Mouse (Mus musculus) lung, postnatal 4 days (tissue): Measurements from ENCODE around the gene Fam20b.

Experiments
- DNase-seq, 2 experiments: peaks; one replicate each; pipeline ENCODE4 v3.0.0; 2021

The Fam20b gene

DNA sequence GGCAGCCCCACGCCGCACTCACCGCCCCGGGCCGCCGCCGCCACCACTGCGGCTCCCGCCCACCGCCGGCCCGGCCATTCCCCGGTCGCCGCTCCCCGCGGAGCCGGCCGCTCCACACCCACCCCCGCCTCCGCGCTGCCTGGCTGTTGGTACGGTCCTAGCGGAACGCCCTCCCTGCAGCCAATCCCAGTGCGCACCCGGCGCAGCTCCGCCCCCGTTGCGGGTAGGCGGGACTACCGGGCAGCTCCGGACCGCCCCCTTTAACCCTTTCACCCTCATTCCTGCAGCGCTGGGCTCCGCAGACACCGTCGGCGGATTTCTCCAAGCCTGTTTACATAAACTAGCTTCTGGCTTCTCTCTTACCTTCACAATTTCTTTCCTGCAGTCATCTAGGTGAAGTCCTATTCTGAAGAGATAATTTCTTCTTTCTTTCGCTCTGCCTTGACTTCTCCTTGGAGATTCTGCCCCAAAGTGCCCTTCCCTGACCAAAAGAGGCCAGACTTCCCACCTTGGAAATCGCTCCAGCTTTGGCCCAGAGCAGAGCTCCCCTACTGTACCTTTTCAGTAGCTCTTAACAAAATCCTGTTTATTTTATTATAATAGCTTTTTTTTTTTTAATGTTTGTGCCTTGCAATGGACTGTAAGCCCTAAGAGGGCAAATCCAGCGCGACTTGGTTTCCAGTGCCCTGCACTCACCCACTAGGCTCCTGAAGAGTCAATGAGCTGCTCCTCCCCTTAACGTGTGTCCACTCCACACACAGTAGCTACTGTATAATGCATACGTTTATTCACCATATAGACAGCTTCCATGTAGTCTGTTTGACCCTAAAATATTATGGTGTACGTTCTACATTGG is at the start of gene Fam20b:
Gene Fam20b, minus strand, starts transcription at position 137 of the 856 bp plus-strand sequence.
- peak; percentile 98 for DNase-seq

DNA sequence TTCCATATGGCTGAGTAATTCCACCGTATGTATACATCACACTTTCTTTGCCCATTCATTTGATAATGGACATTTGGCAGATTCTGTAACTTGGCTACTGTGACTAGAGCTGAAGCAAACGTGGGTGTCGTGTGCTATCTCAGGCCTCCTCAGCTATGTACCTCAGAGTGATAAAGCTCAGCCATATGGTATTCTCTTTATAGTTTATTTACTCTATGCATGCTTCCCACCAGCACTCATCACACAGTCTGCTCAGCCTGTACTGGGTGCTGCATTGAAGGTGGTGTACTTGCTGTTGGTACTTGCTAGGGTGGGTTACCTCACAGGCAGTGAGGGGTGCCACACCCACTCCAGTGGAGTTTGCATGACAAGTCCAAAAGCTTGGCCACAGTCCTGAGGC is 46.4 kb upstream of the Fam20b start:
- DNase-seq = no peak

DNA sequence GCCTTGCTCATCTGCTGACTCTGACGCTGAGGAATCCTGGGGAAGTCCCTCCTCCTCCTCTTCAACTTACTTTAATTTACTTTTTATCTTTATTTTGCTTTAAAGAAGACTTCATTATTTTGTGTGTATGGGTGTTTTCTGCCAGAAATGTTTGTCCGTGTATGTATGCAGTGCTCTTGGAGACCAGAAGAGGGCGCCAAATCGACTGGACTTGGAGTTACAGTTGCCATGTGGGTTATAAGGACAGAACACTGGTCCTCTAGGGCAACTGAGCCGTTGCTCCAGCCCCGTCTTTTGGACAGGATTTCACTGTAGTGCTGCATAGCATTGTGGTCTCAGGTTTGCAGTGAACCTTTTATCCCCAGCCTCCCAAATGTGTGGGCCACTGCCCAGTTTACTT is 45.7 kb upstream of the Fam20b start:
- DNase-seq = no peak

DNA sequence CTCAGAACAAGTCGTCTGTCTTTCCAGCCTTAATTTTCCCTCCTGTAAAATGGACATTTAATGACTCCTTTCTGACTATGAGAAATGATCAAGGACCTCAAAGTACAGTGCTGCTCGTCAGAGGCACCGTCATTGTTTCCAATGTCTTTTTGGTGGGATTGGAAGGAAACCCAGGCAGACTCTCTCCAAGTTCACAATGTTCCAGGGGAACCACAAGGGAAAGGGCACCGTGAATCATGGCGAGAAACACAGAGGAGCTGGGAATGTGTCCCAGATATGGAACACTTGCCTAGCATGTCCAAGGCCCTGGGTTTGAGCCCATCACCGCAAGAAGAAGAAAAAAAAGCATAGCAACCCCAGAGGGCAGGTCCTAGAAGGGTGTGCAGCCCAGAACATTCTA is 44.4 kb upstream of the Fam20b start:
- no peak for DNase-seq

- DNase-seq = peak; percentile 30 to 53
These were observed 42.5 kb upstream of the Fam20b start for GRCm38 (mm10) chr1:156761430-156761801.

DNA sequence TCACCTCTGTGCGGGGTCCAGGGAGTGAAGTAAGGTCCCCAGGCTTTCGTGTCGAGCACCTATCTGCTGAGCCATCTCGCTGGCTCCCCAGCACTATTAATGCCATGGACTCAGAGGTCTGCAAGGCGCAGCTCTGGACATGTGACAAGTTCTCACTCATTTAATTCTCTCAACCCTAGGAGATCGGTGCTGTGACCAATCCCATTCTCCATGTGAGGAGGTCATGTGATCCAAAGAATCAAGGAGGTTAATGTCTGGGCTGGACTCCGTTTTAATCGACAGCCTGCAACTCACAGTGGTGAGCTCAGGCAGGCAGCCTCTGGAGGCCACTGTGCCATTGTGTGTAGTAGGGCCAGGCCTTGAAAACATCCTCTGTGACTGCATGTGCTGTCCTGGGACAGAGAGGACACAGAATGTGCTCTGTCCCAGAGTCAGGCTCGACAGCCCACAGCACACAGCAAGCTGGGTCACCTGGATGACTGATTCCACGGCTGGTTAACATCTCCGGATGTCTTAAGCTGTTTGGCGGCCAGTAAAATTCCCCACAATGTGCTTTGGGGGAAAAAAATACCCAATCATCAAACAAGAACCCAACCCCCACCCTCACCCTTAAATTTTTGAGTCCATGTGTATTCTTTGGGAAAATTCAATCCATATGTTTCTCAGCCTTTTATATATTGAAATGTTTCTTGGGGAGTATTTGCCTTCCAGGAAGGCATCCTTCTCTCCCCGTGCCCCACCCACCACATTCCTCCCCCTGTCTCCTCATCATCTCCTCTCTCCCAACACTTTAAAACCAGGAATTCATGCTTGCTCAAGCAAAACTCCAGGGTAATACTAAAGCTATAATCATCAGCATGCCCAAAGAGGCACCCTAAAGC is 41.9 kb upstream of the Fam20b start:
- no peak for DNase-seq

DNA sequence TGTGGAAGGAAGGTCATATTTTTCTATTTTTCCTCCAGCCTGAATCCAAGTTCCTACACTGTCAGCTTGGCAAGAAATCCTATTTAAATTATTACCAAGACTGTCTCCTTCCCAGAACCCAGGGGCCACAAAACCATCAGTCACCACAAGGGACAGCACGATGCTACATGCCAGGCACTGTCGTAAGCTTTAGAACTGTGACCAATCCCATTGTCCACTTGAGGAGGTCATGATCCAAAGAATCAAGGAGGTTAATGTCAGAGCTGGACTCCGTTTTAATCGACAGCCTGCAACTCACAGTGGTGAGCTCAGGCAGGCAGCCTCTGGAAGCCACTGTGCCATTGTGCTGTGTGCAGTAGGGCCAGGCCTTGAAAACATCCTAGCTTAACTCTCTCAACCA is 39.4 kb upstream of the Fam20b start:
- DNase-seq = no peak

DNA sequence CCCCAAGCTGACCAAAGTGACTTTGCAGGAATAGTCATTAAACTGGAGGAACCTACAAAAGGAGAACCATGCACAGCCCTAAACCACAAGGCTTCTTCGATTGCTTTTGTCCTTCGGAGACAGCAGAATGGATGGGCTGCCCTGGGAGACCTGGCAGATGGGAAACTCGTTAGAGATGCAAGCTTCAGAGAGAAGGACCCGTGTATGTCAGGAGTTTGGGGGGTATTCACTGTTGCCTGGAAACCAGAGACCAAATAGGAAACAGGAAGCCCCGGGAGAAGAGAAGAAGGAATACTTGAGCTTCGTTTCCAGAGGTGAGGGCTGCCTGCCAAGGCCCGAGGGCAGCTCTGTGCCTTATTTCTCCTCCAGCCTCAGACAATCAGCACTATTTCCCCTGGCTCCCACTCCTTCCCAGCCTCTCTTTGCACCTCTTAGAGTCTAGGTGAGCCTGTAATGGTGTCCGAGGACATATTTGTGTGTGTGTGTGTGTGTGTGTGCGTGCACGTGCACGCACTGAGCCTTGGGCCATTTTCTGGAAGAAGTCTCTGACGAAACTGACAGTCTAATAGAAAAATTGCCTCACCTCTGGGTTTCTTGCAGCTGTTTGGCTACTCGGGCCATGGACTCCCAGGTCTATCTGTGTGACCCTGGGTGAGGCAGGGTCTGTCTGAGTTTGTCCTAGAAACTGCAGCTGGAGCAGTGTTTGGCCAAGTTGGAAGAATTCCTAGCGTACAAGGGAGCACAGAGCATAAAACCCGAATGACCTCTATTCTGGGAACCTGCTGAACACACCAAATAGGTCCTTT is 35.9 kb upstream of the Fam20b start:
- peak in 1 of 2 experiments; percentile 36 for DNase-seq

GRCm38 (mm10) chr1:156752990-156753389 is 34.1 kb upstream of the Fam20b start:
- no peak for DNase-seq

GRCm38 (mm10) chr1:156752020-156752724 is 33.3 kb upstream of the Fam20b start:
- DNase-seq = peak; percentile 79 to 87

GRCm38 (mm10) chr1:156750261-156750660 is 31.4 kb upstream of the Fam20b start:
- no peak for DNase-seq

DNA sequence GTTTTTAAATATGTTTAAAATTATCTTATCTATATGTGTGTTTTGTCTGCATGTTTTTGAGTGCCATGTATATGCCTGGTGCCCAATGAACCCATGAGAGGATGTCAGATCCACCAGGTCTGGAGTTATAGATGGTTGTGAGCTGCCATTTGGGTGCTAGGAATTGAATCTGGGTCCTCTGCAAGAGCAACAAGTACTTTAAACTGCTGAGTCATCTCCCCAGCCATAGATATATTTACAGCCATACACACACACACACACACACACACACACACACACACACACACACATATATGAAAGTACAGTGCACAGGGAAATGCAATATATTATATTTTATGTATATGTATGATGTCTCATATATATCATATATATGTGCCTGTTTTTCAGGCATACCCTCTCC is 30.2 kb upstream of the Fam20b start:
- DNase-seq = no peak

GRCm38 (mm10) chr1:156748435-156749005 is 29.6 kb upstream of the Fam20b start:
- no peak for DNase-seq

- no peak for DNase-seq
These were observed 26.4 kb upstream of the Fam20b start for GRCm38 (mm10) chr1:156745188-156745810.

- DNase-seq = peak; percentile 40 to 74
These were observed 22.9 kb upstream of the Fam20b start for GRCm38 (mm10) chr1:156741482-156742411.

- DNase-seq = no peak
These were observed 16.9 kb upstream of the Fam20b start for GRCm38 (mm10) chr1:156735788-156736187.

DNA sequence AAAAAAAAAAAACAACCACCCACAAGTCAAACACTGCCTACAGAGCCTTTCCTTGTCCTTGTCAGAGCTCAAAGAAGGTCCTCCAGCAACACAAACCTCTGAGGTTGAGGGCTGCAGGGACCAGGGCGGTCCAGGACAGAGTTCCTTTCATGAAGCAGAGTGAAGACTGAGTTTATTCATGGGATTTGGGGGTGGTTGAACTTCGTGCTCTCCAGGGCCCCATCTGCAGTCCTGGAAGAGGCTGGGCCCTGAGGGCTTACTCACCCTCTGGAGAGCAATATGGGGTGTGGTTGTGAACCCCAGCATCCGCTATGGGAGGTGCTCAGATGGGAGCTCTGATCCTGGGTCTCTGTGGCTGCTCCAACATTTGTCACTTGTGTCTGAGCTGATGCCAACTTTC is 15.1 kb upstream of the Fam20b start:
- DNase-seq = no peak

DNA sequence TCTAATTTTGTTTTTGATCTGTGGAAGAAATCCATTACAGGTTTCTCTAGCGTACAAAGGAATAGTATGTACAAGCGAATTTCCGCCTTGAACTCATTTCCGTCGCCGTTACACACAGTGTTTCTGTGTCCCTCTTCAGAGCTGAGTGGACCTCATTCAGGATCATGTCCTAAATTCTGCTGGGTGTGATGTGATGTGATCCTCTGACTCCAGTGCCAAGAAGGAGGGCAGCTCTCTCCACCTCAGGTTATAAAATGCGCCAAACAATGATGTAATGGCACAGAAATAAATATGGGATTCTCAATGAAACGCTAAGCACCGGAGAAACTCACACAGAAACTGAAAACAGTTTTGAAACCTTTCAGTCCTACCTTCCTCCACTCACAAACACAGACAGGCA is 14.7 kb upstream of the Fam20b start:
- no peak for DNase-seq

DNA sequence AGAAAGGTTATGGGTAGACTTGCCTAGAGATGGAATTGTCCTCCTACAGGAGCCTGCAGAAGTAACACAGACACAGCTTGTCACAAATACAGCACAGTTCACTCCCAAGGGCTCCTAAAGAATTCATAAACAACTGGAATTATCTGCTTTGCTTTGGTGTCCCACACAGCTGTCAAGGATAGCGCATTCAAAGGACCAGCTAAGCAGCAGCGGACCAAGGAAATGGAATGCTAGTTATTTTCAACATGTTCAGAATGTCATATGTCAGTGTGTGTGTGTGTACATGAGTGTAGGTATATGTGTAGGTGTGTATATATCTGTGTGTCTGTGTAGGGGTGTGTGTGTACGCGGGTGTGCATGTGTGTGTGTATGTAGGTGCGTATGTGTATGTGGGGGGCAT is 14.1 kb upstream of the Fam20b start:
- no peak for DNase-seq

- no peak for DNase-seq
These were observed 11.9 kb upstream of the Fam20b start for GRCm38 (mm10) chr1:156730802-156731201.
